Mouse (Mus musculus): ENCODE measurements around the gene Plxdc1.

Gene Plxdc1

GRCm38 (mm10) chr11:97985727-97986677 is at the start of gene Plxdc1:
Gene Plxdc1 (minus strand): TSS chr11:97986444.
- no peak for DNase-seq (ENCODE audit: low read depth, low spot score)

GRCm38 (mm10) chr11:98035977-98036377 is 49.7 kb upstream of the Plxdc1 start:
- DNase-seq (ENCODE audit: low read depth, low spot score), result no peak

GRCm38 (mm10) chr11:98034840-98035239 is 48.6 kb upstream of the Plxdc1 start:
- DNase-seq (ENCODE audit: low read depth, low spot score), result no peak

GRCm38 (mm10) chr11:98034061-98034460 is 47.8 kb upstream of the Plxdc1 start:
- peak; percentile 53 for DNase-seq (ENCODE audit: low read depth, low spot score)

- DNase-seq (ENCODE audit: low read depth, low spot score), result peak; percentile 89
These were observed 45.2 kb upstream of the Plxdc1 start for GRCm38 (mm10) chr11:98031443-98031770.

DNA sequence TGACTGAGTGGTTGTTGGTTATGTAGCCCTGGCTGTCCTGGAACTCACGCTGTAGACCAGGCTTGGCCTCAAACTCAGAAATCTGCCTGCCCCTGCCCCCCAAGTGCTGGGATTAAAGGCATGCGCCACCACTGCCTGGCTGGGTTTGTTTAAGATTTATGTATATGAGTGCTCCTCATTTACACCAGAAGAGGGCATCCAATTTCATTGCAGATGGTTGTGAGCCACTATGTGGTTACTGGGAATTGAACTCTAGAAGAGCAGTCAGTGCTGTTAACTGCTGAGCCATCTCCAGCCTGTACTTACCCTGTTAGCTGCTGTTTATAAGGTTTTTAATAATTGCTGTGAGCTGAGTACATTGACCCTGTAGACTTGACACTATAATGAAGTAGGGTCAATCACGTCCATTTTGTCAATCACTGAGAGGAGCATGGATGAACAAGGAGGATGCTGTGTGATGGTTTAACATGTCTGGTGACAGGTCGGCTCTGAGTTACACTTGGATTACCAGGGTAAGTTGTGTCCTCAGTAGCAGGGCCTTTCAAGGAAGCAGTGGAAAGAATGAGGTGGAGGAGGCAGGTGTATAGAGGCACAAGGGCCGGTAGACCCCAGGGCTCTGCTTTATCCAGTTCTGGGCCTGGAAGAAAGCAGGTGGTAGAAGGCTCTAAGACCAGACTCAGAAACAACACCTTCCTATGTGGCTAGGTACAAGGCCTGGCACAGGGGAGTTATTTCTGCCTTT is 44.6 kb upstream of the Plxdc1 start:
- peak; percentile 70 for DNase-seq (ENCODE audit: low read depth, low spot score)

DNA sequence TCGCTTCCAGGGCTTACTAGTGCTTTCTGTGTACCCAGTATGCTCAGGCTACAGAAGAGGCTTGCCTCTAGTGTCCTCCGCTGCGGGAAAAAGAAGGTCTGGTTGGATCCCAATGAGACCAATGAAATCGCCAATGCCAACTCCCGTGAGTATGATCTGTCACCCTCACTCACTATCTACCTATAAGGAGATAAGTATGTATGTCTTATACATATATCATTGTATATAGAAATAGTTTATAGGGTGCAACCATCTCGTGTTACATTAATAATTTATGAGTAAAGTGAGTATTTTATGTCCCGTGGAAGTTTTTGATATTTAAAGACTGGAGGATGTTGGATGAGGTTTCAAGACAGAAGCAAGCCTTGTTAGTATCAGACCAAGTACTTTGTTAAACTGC is 41.5 kb upstream of the Plxdc1 start:
- DNase-seq (ENCODE audit: low read depth, low spot score), result no peak

DNA sequence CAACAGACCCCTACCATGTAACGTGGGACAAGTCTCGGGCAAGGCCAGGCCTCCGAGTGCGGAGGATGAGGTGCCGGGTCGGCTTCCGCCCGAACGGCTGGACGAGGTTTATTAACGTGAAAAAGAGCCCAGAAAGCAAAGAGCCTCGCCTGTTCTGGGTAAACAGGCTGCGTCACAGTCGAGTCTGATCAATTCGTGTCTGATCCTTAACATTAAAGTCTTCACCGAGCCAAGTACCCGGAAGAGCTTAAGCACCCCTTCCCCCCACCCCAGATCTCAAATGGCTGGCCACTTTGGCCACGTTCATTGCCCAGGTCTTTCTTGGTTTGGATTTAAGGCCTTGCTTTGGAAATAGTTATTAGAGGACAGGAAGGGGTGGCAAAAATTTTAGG is 41.0 kb upstream of the Plxdc1 start:
- peak; percentile 42 for DNase-seq (ENCODE audit: low read depth, low spot score)

DNA sequence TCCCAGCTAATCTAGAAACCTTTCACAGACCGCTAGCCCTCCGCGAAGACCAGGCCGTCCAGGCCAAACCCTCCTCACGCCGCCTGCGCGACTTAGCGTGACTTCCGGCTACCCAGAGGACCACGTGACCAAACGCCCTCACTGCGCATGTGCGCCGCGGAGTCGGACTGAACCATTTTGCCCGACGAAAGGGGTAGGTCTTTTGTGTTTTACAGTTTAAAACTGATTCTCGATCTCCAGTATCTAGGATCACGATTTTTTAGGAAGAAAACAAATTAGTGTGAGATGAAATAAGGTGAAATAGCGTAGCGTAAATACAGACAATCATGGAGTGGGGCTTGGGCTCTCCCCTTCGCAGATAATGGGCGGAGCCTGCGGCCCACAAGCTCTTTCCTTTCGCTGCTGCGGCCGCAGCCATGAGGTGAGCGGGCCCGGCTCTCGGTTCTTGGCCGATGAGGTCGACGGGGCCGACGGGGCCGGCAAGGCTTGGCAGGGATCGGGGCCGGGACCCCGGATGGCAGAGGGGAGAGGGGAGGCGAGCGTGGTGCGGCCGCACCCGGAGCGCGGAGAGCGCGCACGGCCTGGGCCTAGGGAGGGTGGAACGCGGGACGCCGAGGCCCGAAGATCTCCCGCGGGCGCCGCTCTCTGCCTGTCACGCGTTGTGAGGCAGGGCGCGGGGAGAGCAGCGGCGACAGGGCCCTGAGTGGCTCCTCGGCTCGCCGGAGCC is 40.5 kb upstream of the Plxdc1 start, which contains the start of gene Rpl19:
Rpl19 (plus strand) TSS at position 141 of the 727 bp plus-strand sequence.
- peak; percentile 87 for DNase-seq (ENCODE audit: low read depth, low spot score)

GRCm38 (mm10) chr11:98026248-98026569 is 40.0 kb upstream of the Plxdc1 start:
- no peak for DNase-seq (ENCODE audit: low read depth, low spot score)

DNA sequence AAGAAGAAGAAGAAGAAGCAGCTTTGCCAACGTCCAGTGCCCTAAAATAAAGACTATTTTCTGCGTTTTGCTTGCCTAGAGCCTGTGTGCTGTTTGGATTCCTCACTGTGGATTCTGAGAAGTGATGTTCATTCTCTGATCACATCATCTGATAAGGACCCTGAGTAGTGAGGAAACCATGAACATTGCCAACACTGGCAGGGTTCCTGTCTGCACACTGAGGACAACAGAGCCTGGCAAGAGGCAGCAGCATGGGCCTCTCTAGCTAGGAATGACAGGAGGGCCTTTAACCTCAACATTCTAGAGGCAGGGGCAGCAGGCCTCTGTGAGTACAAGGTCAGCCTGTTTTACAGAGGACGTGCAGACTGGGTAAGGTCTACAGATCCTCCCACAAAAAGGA is 38.3 kb upstream of the Plxdc1 start:
- DNase-seq (ENCODE audit: low read depth, low spot score), result no peak

- peak; percentile 64 for DNase-seq (ENCODE audit: low read depth, low spot score)
These were observed 36.5 kb upstream of the Plxdc1 start, which contains the start of gene Cacnb1 for GRCm38 (mm10) chr11:98022555-98023371. Gene Cacnb1 (minus strand): TSS chr11:98023034.

DNA sequence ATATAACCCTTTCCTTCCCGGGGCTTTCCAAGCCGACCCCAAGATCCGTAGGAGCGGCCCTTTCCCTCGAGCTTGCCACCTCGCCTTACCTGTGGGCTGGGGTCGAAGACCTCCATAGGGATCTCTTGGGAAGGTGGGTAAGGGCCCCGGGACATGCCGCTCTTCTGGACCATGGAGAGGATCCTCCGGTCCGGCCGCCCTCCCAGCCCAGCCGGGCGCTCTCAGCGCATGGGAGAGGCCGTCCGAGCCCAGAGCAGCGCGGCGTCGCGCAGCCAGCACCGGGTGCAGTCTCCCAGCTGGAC is 36.0 kb upstream of the Plxdc1 start:
- DNase-seq (ENCODE audit: low read depth, low spot score), result no peak

GRCm38 (mm10) chr11:98021565-98022252 is 35.5 kb upstream of the Plxdc1 start:
- peak; percentile 29 for DNase-seq (ENCODE audit: low read depth, low spot score)

DNA sequence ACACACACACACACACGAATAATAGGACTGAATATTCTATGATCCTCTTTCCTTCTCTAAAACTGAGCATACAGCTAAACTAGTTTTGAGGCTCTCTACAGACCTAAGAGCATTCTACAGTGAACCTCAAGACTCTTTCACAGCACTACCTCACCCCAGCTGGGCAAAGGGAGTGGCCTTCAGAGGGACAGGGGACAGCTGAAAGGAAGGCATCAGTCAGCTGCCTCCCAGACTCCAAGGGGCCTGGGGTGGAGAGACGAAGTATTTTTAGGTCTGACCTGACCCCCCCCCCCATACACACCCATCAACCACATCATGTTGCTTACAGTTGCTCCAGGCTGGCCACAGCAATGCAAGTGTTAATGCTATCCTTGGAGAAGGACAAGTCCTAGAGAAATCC is 34.9 kb upstream of the Plxdc1 start:
- no peak for DNase-seq (ENCODE audit: low read depth, low spot score)

DNA sequence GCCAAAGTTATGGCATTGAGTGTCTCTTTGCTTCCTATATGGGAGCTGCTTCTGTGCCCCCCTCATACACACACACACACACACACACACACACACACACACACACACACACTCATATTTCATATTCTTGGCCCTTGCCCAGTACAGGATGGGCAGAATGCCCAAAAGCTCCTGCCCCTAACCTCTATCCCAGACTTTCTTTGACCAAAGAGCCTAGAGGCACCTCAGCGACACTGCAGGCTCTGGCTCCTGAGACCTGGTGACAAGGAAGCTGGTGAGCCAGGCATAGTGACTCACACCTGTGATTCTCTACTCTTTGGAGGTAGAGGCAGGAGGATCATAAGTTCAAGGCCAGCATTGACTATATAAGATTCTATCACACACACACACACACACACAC is 34.5 kb upstream of the Plxdc1 start:
- peak; percentile 60 for DNase-seq (ENCODE audit: low read depth, low spot score)

GRCm38 (mm10) chr11:98019883-98020610 is 33.8 kb upstream of the Plxdc1 start:
- DNase-seq (ENCODE audit: low read depth, low spot score), result no peak

GRCm38 (mm10) chr11:98018858-98019641 is 32.8 kb upstream of the Plxdc1 start:
- no peak for DNase-seq (ENCODE audit: low read depth, low spot score)

DNA sequence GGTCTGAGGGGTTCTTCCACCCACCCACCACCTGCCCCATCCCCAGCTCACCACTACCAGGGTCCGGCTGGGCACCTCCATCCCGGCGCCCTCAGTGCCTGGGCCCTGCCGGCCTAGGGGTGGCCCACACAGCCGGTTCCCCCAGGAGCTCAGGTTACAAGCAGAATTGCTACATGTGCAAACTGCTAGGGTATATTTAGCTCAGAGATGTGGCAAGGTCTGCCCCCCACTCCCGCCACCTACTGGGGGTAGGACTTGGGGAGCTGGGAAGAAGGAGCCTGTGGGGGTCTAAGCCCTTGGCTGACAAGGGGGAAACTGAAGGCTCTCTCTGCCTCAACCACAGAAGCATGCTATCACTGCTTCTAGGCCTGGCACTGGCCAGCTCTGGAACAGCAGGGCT is 32.0 kb upstream of the Plxdc1 start:
- no peak for DNase-seq (ENCODE audit: low read depth, low spot score)

All from 3T3-L1 (cell line).